Mouse (Mus musculus) liver, postnatal 0 days (tissue): Measurements from ENCODE around the gene Nxph1.

Experiments used
- CTCF ChIP-seq: sonication (generic); IDR thresholded peaks from 2 replicates; pipeline ENCODE4 v1.5.1; 2016; ENCODE audit warnings: antibody characterized with exemption, low read depth
- EP300 ChIP-seq: IDR thresholded peaks from 2 replicates; pipeline ENCODE4 v1.6.1; 2016; ENCODE audit warnings: antibody characterized with exemption, low read depth, mild to moderate bottlenecking

- TF ChIP-seq EP300 (no peak), CTCF (no peak)
Observed at GRCm38 (mm10) chr6:9267998-9268397, 319.8 kb downstream of the Nxph1 start.
